Mouse (Mus musculus) MEL (cell line): ENCODE data around the gene Mapt.

Experiments used
- CTCF ChIP-seq, 3 experiments: IDR thresholded peaks in 2 of 3; conservative IDR thresholded peaks in 1 of 3; 2 replicates each; pipeline ENCODE4 v1.5.1; 2011 to 2012; ENCODE audit warnings: low read length in 3 of 3, low read depth in 2 of 3, mild to moderate bottlenecking in 2 of 3, improper control_type of control experiment in 1 of 3, inconsistent platforms in 1 of 3, mixed read lengths in 1 of 3, moderate library complexity in 1 of 3; ENCODE audit not compliant: control insufficient read depth in 1 of 3, insufficient read depth in 1 of 3, poor library complexity in 1 of 3, severe bottlenecking in 1 of 3
- ELF1 ChIP-seq: IDR thresholded peaks from 2 replicates; pipeline ENCODE4 v1.6.1; 2014; ENCODE audit warnings: low read depth, mild to moderate bottlenecking, inconsistent platforms, low read length, improper control_type of control experiment, moderate library complexity
- EP300 ChIP-seq, 2 experiments: IDR thresholded peaks; 2 replicates each; pipeline ENCODE4 v1.6.1; 2011; ENCODE audit warnings: improper control_type of control experiment in 2 of 2, low read length in 2 of 2, low read depth in 1 of 2, mild to moderate bottlenecking in 1 of 2
- GATA1 ChIP-seq: IDR thresholded peaks from 2 replicates; pipeline ENCODE4 v1.6.1; 2011; ENCODE audit warnings: low read depth, low read length, improper control_type of control experiment
- KAT2A ChIP-seq: conservative IDR thresholded peaks from 2 replicates; pipeline ENCODE4 v1.6.1; 2012; ENCODE audit warnings: low read depth, low read length, improper control_type of control experiment, inconsistent platforms
- MAFK ChIP-seq: IDR thresholded peaks from 2 replicates; pipeline ENCODE4 v1.6.1; 2011; ENCODE audit warnings: low read depth, mild to moderate bottlenecking, low read length, improper control_type of control experiment, borderline replicate concordance
- MAX ChIP-seq: IDR thresholded peaks from 2 replicates; pipeline ENCODE4 v1.6.1; 2011; ENCODE audit warnings: low read length, improper control_type of control experiment
- POLR2A ChIP-seq, 2 experiments: IDR thresholded peaks; 2 replicates each; pipeline ENCODE4 v1.6.1; 2011 to 2012; ENCODE audit warnings: low read length in 2 of 2, mild to moderate bottlenecking in 2 of 2, control low read depth in 1 of 2, improper control_type of control experiment in 1 of 2, low read depth in 1 of 2, moderate library complexity in 1 of 2; ENCODE audit not compliant: control insufficient read depth in 1 of 2, insufficient read depth in 1 of 2, poor library complexity in 1 of 2
- SIN3A ChIP-seq: IDR thresholded peaks from 2 replicates; pipeline ENCODE4 v1.6.1; 2012; ENCODE audit warnings: low read length, improper control_type of control experiment, inconsistent platforms
- SMC3 ChIP-seq: IDR thresholded peaks from 2 replicates; pipeline ENCODE4 v1.6.1; 2011; ENCODE audit warnings: low read depth, low read length, improper control_type of control experiment
- TBP ChIP-seq: IDR thresholded peaks from 2 replicates; pipeline ENCODE4 v1.8.0; 2011; ENCODE audit warnings: low read depth, low read length, improper control_type of control experiment
- USF1 ChIP-seq: IDR thresholded peaks from 2 replicates; pipeline ENCODE4 v1.6.1; 2014; ENCODE audit warnings: low read depth, mild to moderate bottlenecking, inconsistent platforms, low read length, improper control_type of control experiment, moderate library complexity
- USF2 ChIP-seq, 2 experiments: IDR thresholded peaks; 2 replicates each; pipeline ENCODE4 v1.6.1; 2011 to 2012; ENCODE audit warnings: improper control_type of control experiment in 2 of 2, low read length in 2 of 2, borderline replicate concordance in 1 of 2, inconsistent platforms in 1 of 2, low read depth in 1 of 2, mild to moderate bottlenecking in 1 of 2; ENCODE audit not compliant: insufficient read depth in 1 of 2
- ZMIZ1 ChIP-seq: IDR thresholded peaks from 2 replicates; pipeline ENCODE4 v1.6.1; 2012; ENCODE audit warnings: low read depth, mild to moderate bottlenecking, inconsistent platforms, low read length, improper control_type of control experiment, moderate library complexity

GRCm38 (mm10) chr11:104362704-104363103 lies 131.5 kb downstream of the Mapt start:
- TF ChIP-seq GATA1 (no peak), EP300 (IDR thresholded peaks at IDR 0.05; ENCODE audit: low read depth in 1 of 2, low read length in 2 of 2) (no peak), POLR2A (IDR thresholded peaks at IDR 0.05; ENCODE audit: control insufficient read depth in 1 of 2, insufficient read depth in 1 of 2, low read depth in 1 of 2, low read length in 2 of 2, poor library complexity in 1 of 2) (no peak), MAX (no peak), ELF1 (no peak), USF1 (no peak), TBP (no peak), KAT2A (no peak), SMC3 (no peak), ZMIZ1 (no peak), SIN3A (no peak), CTCF (IDR thresholded peaks at IDR 0.05 in 2 of 3, conservative IDR thresholded peaks at IDR 0.05 in 1 of 3; ENCODE audit: control insufficient read depth in 1 of 3, insufficient read depth in 1 of 3, low read depth in 2 of 3, low read length in 3 of 3, poor library complexity in 1 of 3, severe bottlenecking in 1 of 3) (no peak), USF2 (IDR thresholded peaks at IDR 0.05; ENCODE audit: borderline replicate concordance in 1 of 2, insufficient read depth in 1 of 2, low read depth in 1 of 2, low read length in 2 of 2) (no peak), MAFK (no peak)
